Mouse (Mus musculus) liver, embryonic 12.5 days (tissue): ENCODE data around the gene H2al1g. TPM values are rescaled to one million over a fixed set of nuclear protein-coding genes. Genes with fewer than 3 reads are reported as not detected.
"Not testable (repeated sequence)": the region's sequence is repeated elsewhere in the genome, so short reads cannot be mapped to it uniquely, and the experiment has no call there.

Experiments
- ATAC-seq: fragments of 200-750 bp; cut with Nextera tagmentation; 2 replicates; pipeline ENCODE4 v1.8.0; 2017; ENCODE audit warnings: moderate number of reproducible peaks, mild to moderate bottlenecking, moderate library complexity
- H3K27ac ChIP-seq: fragments of 300-500 bp; sonication (generic); 2 replicates; pipeline ENCODE4 v1.5.1; 2016; ENCODE audit warnings: mild to moderate bottlenecking
- H3K27me3 ChIP-seq: fragments of 300-500 bp; sonication (generic); replicated peaks from 2 replicates; pipeline ENCODE4 v1.6.1; 2016; ENCODE audit warnings: mild to moderate bottlenecking, moderate library complexity
- H3K36me3 ChIP-seq: fragments of 300-500 bp; sonication (generic); 2 replicates; pipeline ENCODE4 v1.6.1; 2016; ENCODE audit warnings: mild to moderate bottlenecking, moderate library complexity
- H3K4me1 ChIP-seq: fragments of 300-500 bp; sonication (generic); 2 replicates; pipeline ENCODE4 v1.6.1; 2016
- H3K4me2 ChIP-seq: fragments of 300-500 bp; sonication (generic); 2 replicates; pipeline ENCODE4 v1.6.1; 2016; ENCODE audit warnings: mild to moderate bottlenecking, moderate library complexity
- H3K4me3 ChIP-seq: fragments of 300-500 bp; sonication (generic); 2 replicates; pipeline ENCODE4 v1.5.1; 2016; ENCODE audit warnings: mild to moderate bottlenecking, moderate library complexity
- H3K9ac ChIP-seq: fragments of 300-500 bp; sonication (generic); 2 replicates; pipeline ENCODE4 v1.6.1; 2016; ENCODE audit warnings: mild to moderate bottlenecking, moderate library complexity
- H3K9me3 ChIP-seq: fragments of 300-500 bp; sonication (generic); replicated peaks from 2 replicates; pipeline ENCODE4 v1.6.1; 2016; ENCODE audit warnings: mild to moderate bottlenecking, moderate library complexity
- WGBS: fragments of 180-500 bp; shearing (Covaris S2); methylation state at CpG from one replicate; pipeline ENCODE4 v1.1.7; 2016; ENCODE audit not compliant: insufficient replicate concordance; 5-methylcytosine and 5-hydroxymethylcytosine counted together
- polyA plus RNA-seq: library from polyadenylated mRNA; unstranded; fragments of >200 nt; fragmentation: Nextera tagmentation; extraction: Ambion mirVana; gene quantifications from 2 replicates; pipeline ENCODE4 v1.2.1, GENCODE M21; 2016

H2al1g gene
- polyA plus RNA-seq, 1 experiment from 2014 or later = not detected

- not testable (repeated sequence) for H3K36me3 ChIP-seq, H3K27ac ChIP-seq, H3K4me2 ChIP-seq, H3K27me3 ChIP-seq, H3K9me3 ChIP-seq, H3K4me1 ChIP-seq, ATAC-seq, H3K9ac ChIP-seq, H3K4me3 ChIP-seq
- no CpG with 5 or more reads among the region's 6 CpGs for WGBS
Observed at GRCm38 (mm10) chrX:11321192-11321591, 3.1 kb downstream of the H2al1g start, which contains the start of gene H2al1h. H2al1h (plus strand) TSS chrX:11321492.

- not testable (repeated sequence) for ATAC-seq, H3K4me3 ChIP-seq
- 86% methylated on average over 1 of the region's 5 CpGs for WGBS
Observed at GRCm38 (mm10) chrX:11324359-11324758, 6.3 kb downstream of the H2al1g start, which contains the start of gene H2al1i. H2al1i (plus strand) TSS chrX:11324659.

GRCm38 (mm10) chrX:11327522-11327921 is 9.5 kb downstream of the H2al1g start, which contains the start of gene H2al1j:
H2al1j (plus strand) TSS chrX:11327822.
- 70% methylated on average over 2 of the region's 2 CpGs for WGBS
- H3K4me3 ChIP-seq, H3K27me3 ChIP-seq, H3K9me3 ChIP-seq, H3K27ac ChIP-seq, H3K4me1 ChIP-seq, H3K36me3 ChIP-seq, H3K9ac ChIP-seq, ATAC-seq, H3K4me2 ChIP-seq: not testable (repeated sequence)

More at GRCm38 (mm10) chrX:11324359-11324758, 6.3 kb downstream of the H2al1g start, which contains the start of gene H2al1i:
- not testable (repeated sequence) for H3K9ac ChIP-seq, H3K36me3 ChIP-seq, H3K27ac ChIP-seq, H3K27me3 ChIP-seq, H3K4me2 ChIP-seq, H3K4me1 ChIP-seq, H3K9me3 ChIP-seq

- H3K9me3 ChIP-seq = no peaks in the 10 kb centered on the region
- ATAC-seq = no peak
- H3K4me1 ChIP-seq = no peaks in the 10 kb centered on the region
- no peaks in the 10 kb centered on the region for H3K27me3 ChIP-seq
- no peak overlapping the region for H3K9ac ChIP-seq
- no peak overlapping the region for H3K4me2 ChIP-seq
- H3K36me3 ChIP-seq = no peaks in the 10 kb centered on the region
- WGBS = 72% methylated on average over 9 of the region's 9 CpGs
- H3K27ac ChIP-seq = no peak overlapping the region
- no peak overlapping the region for H3K4me3 ChIP-seq
Observed at GRCm38 (mm10) chrX:11345762-11346161, 27.7 kb downstream of the H2al1g start.

- Histone ChIP-seq H3K9me3 (no peaks in the 10 kb centered on the region), H3K27me3 (no peaks in the 10 kb centered on the region), H3K27ac (no peak overlapping the region), H3K4me1 (no peaks in the 10 kb centered on the region), H3K9ac (no peak overlapping the region), H3K36me3 (no peaks in the 10 kb centered on the region), H3K4me2 (no peak overlapping the region), H3K4me3 (no peak overlapping the region)
- no peak for ATAC-seq
- WGBS = 67% methylated on average over 3 of the region's 3 CpGs
Observed at GRCm38 (mm10) chrX:11346756-11347155, 28.7 kb downstream of the H2al1g start.

GRCm38 (mm10) chrX:11360823-11361222 is 42.8 kb downstream of the H2al1g start:
- WGBS = 41% methylated on average over 6 of the region's 6 CpGs
- Histone ChIP-seq H3K9me3 (no peaks in the 10 kb centered on the region), H3K27me3 (no peaks in the 10 kb centered on the region), H3K4me3 (no peak overlapping the region), H3K4me1 (no peaks in the 10 kb centered on the region), H3K4me2 (no peak overlapping the region), H3K36me3 (no peaks in the 10 kb centered on the region), H3K9ac (no peak overlapping the region), H3K27ac (no peak overlapping the region)
- no peak for ATAC-seq

- Histone ChIP-seq H3K36me3 (no peaks in the 10 kb centered on the region), H3K9ac (no peak overlapping the region), H3K4me1 (no peaks in the 10 kb centered on the region), H3K27me3 (no peaks in the 10 kb centered on the region), H3K4me2 (no peak overlapping the region), H3K9me3 (no peaks in the 10 kb centered on the region), H3K4me3 (no peak overlapping the region), H3K27ac (no peak overlapping the region)
- WGBS = 27% methylated on average over 2 of the region's 2 CpGs
- ATAC-seq = no peak
Observed at GRCm38 (mm10) chrX:11361261-11361660, 43.2 kb downstream of the H2al1g start.

- Histone ChIP-seq H3K9ac (no peak overlapping the region), H3K4me1 (no peaks in the 10 kb centered on the region), H3K4me3 (no peak overlapping the region), H3K36me3 (no peaks in the 10 kb centered on the region), H3K9me3 (no peaks in the 10 kb centered on the region), H3K27ac (no peak overlapping the region), H3K4me2 (no peak overlapping the region), H3K27me3 (no peaks in the 10 kb centered on the region)
- no peak for ATAC-seq
- 63% methylated on average over 6 of the region's 6 CpGs for WGBS
Observed at GRCm38 (mm10) chrX:11363890-11364289, 45.8 kb downstream of the H2al1g start.

GRCm38 (mm10) chrX:11365151-11365550 is 47.1 kb downstream of the H2al1g start:
- Histone ChIP-seq H3K27ac (no peak overlapping the region), H3K9me3 (no peaks in the 10 kb centered on the region), H3K27me3 (no peaks in the 10 kb centered on the region), H3K36me3 (no peaks in the 10 kb centered on the region), H3K4me2 (no peak overlapping the region), H3K9ac (no peak overlapping the region), H3K4me3 (no peak overlapping the region), H3K4me1 (no peaks in the 10 kb centered on the region)
- ATAC-seq = no peak
- WGBS = 55% methylated on average over 12 of the region's 12 CpGs

Other genes starting within 250 kb of the H2al1g start
- not detected in 2 replicates for gene H2al1a, start 19.0 kb upstream of the H2al1g start, polyA plus RNA-seq
- not detected in 2 replicates for gene H2al1b, start 15.8 kb upstream of the H2al1g start, polyA plus RNA-seq
- not detected in 2 replicates for gene H2al1c, start 12.6 kb upstream of the H2al1g start, polyA plus RNA-seq
- not detected in 2 replicates for gene H2al1d, start 9.4 kb upstream of the H2al1g start, polyA plus RNA-seq
- not detected in 2 replicates for gene H2al1e, start 6.3 kb upstream of the H2al1g start, polyA plus RNA-seq
- not detected in 2 replicates for gene H2al1f, start 3.1 kb upstream of the H2al1g start, polyA plus RNA-seq
- not detected in 2 replicates for gene H2al1h, start 3.2 kb downstream of the H2al1g start, polyA plus RNA-seq
- not detected in 2 replicates for gene H2al1i, start 6.4 kb downstream of the H2al1g start, polyA plus RNA-seq
- gene H2al1j, start 9.6 kb downstream of the H2al1g start, polyA plus RNA-seq = not detected in 2 replicates